Mouse (Mus musculus) heart, postnatal 0 days (tissue): ENCODE measurements around the gene Asz1. TPM values are rescaled to one million over a fixed set of nuclear protein-coding genes. Genes with fewer than 3 reads are reported as not detected.

Source experiments
- ATAC-seq: fragments of 200-750 bp; cut with Nextera tagmentation; 2 replicates; pipeline ENCODE4 v1.8.0; 2017; ENCODE audit warnings: low read depth, moderate number of reproducible peaks, moderate library complexity; ENCODE audit not compliant: insufficient read depth
- DNase-seq: peaks from one replicate; pipeline ENCODE4 v3.0.0-alpha.2; 2016; ENCODE audit warnings: low spot score
- H3K27ac ChIP-seq: fragments of 300-500 bp; sonication (generic); 2 replicates; pipeline ENCODE4 v1.5.1; 2014; ENCODE audit warnings: low read depth, mild to moderate bottlenecking
- H3K27me3 ChIP-seq: fragments of 300-500 bp; sonication (generic); 2 replicates; pipeline ENCODE4 v1.6.1; 2014; ENCODE audit warnings: low read length, mixed read lengths; ENCODE audit not compliant: control insufficient read depth, insufficient read depth
- H3K36me3 ChIP-seq: fragments of 300-500 bp; sonication (generic); replicated peaks from 2 replicates; pipeline ENCODE4 v1.6.1; 2014; ENCODE audit warnings: low read length, mixed read lengths; ENCODE audit not compliant: control insufficient read depth, insufficient read depth
- H3K4me1 ChIP-seq: fragments of 300-500 bp; sonication (generic); 2 replicates; pipeline ENCODE4 v1.6.1; 2014; ENCODE audit warnings: antibody characterized with exemption; ENCODE audit not compliant: control insufficient read depth, insufficient read depth
- H3K4me2 ChIP-seq: fragments of 300-500 bp; sonication (generic); 2 replicates; pipeline ENCODE4 v1.6.1; 2014; ENCODE audit warnings: low read depth, mild to moderate bottlenecking, low read length, moderate library complexity
- H3K4me3 ChIP-seq: fragments of 300-500 bp; sonication (generic); 2 replicates; pipeline ENCODE4 v1.5.1; 2014; ENCODE audit warnings: low read depth, low read length
- H3K9ac ChIP-seq: fragments of 300-500 bp; sonication (generic); replicated peaks from 2 replicates; pipeline ENCODE4 v1.6.1; 2014; ENCODE audit warnings: low read depth, low read length, mixed read lengths
- H3K9me3 ChIP-seq: fragments of 300-500 bp; sonication (generic); replicated peaks from 2 replicates; pipeline ENCODE4 v1.6.1; 2016; ENCODE audit warnings: low read length; ENCODE audit not compliant: control insufficient read depth
- CTCF ChIP-seq: IDR thresholded peaks from 2 replicates; pipeline ENCODE4 v1.5.1; 2016; ENCODE audit warnings: antibody characterized with exemption, control low read depth, low read depth
- EP300 ChIP-seq: IDR thresholded peaks from 2 replicates; pipeline ENCODE4 v1.6.1; 2016; ENCODE audit warnings: antibody characterized with exemption, low read depth
- WGBS: fragments of 180-500 bp; shearing (Covaris S2); extraction: QIAGEN DNeasy Blood & Tissue Kit; methylation state at CpG from one replicate; pipeline ENCODE4 v1.1.7; 2014; 5-methylcytosine and 5-hydroxymethylcytosine counted together
- polyA plus RNA-seq: library from polyadenylated mRNA; unstranded; fragments of >200 nt; fragmentation: Nextera tagmentation; extraction: Ambion mirVana; gene quantifications from 2 replicates; pipeline ENCODE4 v1.2.1, GENCODE M21; 2015
- total RNA-seq: library from RNA; depleted of rRNA; stranded (reverse); fragments of >200 nt; gene quantifications from 2 replicates; pipeline ENCODE4 v1.2.3, GENCODE M21; 2014; ENCODE audit warnings: low replicate concordance; rRNA removed

Asz1 gene
- total and polyA plus RNA-seq, 2 experiments from 2014 or later, result not detected

GRCm38 (mm10) chr6:18029746-18030656 lies 78.9 kb downstream of the Asz1 start, which contains the start of gene Wnt2:
TSS of gene Wnt2 (minus strand) at chr6:18030585.
- peaks cover 12% of the 10 kb centered on the region; the same call in 1 of the 2 replicates for H3K4me1 ChIP-seq
- H3K4me3 ChIP-seq, result peak within 1 kb of the TSS; percentile 53
- no peak for DNase-seq
- no peaks in the 10 kb centered on the region for H3K9me3 ChIP-seq
- H3K36me3 ChIP-seq, result no peaks in the 10 kb centered on the region
- H3K4me2 ChIP-seq, result peak within 1 kb of the TSS; percentile 85
- TF ChIP-seq CTCF (no peak), EP300 (no peak)
- H3K27me3 ChIP-seq, result peaks cover 36% of the 10 kb centered on the region
- 1% methylated on average over 46 of the region's 47 CpGs for WGBS
- no peak within 1 kb of the TSS for H3K9ac ChIP-seq
- H3K27ac ChIP-seq, result no peak within 1 kb of the TSS
- no peak for ATAC-seq

GRCm38 (mm10) chr6:18024133-18024794 lies 84.6 kb downstream of the Asz1 start:
- Histone ChIP-seq H3K36me3 (no peaks in the 10 kb centered on the region), H3K9me3 (no peaks in the 10 kb centered on the region)

DNA sequence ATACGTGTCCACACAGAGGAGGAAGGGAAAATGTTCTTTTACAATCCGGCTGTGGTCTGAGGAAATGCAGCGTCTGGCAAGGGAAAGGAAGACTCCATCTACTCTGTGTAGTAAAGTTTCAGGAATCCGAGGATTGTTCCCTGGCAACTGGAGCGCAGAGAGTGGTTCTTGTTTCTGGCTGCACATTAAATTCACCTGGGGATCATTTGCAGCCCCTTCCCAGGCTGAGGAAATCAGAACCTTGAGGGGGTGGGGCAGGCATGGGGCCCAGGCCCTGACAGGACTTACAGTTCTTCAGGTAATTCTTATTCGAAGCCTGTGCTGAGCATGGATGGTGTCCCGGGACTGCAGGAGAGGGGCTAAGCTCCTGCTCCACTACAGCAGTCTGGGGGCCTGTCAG lies 95.5 kb downstream of the Asz1 start:
- no peaks in the 10 kb centered on the region for H3K36me3 ChIP-seq
- 61% methylated on average over 7 of the region's 7 CpGs for WGBS

More at GRCm38 (mm10) chr6:18024133-18024794, 84.6 kb downstream of the Asz1 start:
- H3K4me1 ChIP-seq, result no peaks in the 10 kb centered on the region
- H3K4me2 ChIP-seq, result no peak overlapping the region
- ATAC-seq (no peak), DNase-seq (no peak)
- H3K27ac ChIP-seq, result no peak overlapping the region
- 86% methylated on average over 8 of the region's 8 CpGs for WGBS
- TF ChIP-seq CTCF (no peak), EP300 (no peak)
- no peak overlapping the region for H3K4me3 ChIP-seq
- H3K27me3 ChIP-seq, result peaks cover 13% of the 10 kb centered on the region
- H3K9ac ChIP-seq, result no peak overlapping the region

GRCm38 (mm10) chr6:18007356-18007755 lies 101.5 kb downstream of the Asz1 start:
- H3K27ac ChIP-seq, result no peak overlapping the region
- WGBS, result 49% methylated on average over 3 of the region's 3 CpGs

More for the DNA sequence above, 95.5 kb downstream of the Asz1 start:
- Histone ChIP-seq H3K9me3 (no peaks in the 10 kb centered on the region), H3K9ac (no peak overlapping the region), H3K4me3 (no peak overlapping the region), H3K4me1 (no peaks in the 10 kb centered on the region), H3K4me2 (no peak overlapping the region), H3K27ac (no peak overlapping the region), H3K27me3 (no peaks in the 10 kb centered on the region)
- TF ChIP-seq EP300 (no peak), CTCF (no peak)
- ATAC-seq (no peak), DNase-seq (no peak)

GRCm38 (mm10) chr6:18002065-18002464 lies 106.8 kb downstream of the Asz1 start:
- H3K9me3 ChIP-seq, result no peaks in the 10 kb centered on the region
- no peak overlapping the region for H3K9ac ChIP-seq
- H3K27me3 ChIP-seq, result no peaks in the 10 kb centered on the region
- TF ChIP-seq CTCF, result no peak
- no peak for TF ChIP-seq EP300
- H3K36me3 ChIP-seq, result no peaks in the 10 kb centered on the region
- no peak for ATAC-seq
- no peak for DNase-seq
- WGBS, result 84% methylated on average over 6 of the region's 6 CpGs
- H3K4me3 ChIP-seq, result no peak overlapping the region
- H3K27ac ChIP-seq, result no peak overlapping the region
- no peak overlapping the region for H3K4me2 ChIP-seq
- no peaks in the 10 kb centered on the region for H3K4me1 ChIP-seq

More at GRCm38 (mm10) chr6:18007356-18007755, 101.5 kb downstream of the Asz1 start:
- Histone ChIP-seq H3K36me3 (no peaks in the 10 kb centered on the region), H3K4me2 (no peak overlapping the region), H3K27me3 (no peaks in the 10 kb centered on the region), H3K9me3 (no peaks in the 10 kb centered on the region), H3K9ac (no peak overlapping the region), H3K4me1 (no peaks in the 10 kb centered on the region), H3K4me3 (no peak overlapping the region)
- no peak for ATAC-seq
- DNase-seq, result no peak
- TF ChIP-seq EP300 (no peak), CTCF (no peak)

Other genes starting within 250 kb of the Asz1 start
- 2.3 and 3.6 TPM in 2 replicates for gene Wnt2, start 78.5 kb downstream of the Asz1 start, total RNA-seq
- 1.9 and 2.3 TPM in 2 replicates for gene Wnt2, start 78.5 kb downstream of the Asz1 start, polyA plus RNA-seq
- gene Cftr, start 61.6 kb upstream of the Asz1 start, total RNA-seq, result 0.23 TPM in 1 of 2 replicates, not detected in the other
- 0.01 and 0.04 TPM in 2 replicates for gene Cftr, start 61.6 kb upstream of the Asz1 start, polyA plus RNA-seq